Mouse (Mus musculus) myocyte (in vitro differentiated cells): ENCODE data around the gene Akap12.

ENCODE experiments used
- CEBPB ChIP-seq: IDR thresholded peaks from 2 replicates; pipeline ENCODE4 v1.6.1; 2011; ENCODE audit warnings: mild to moderate bottlenecking, moderate library complexity; ENCODE audit not compliant: poor library complexity, insufficient read depth, severe bottlenecking
- E2F4 ChIP-seq: IDR thresholded peaks from one replicate; pipeline ENCODE4 v1.6.1; 2011; ENCODE audit warnings: mild to moderate bottlenecking, control low read depth, moderate library complexity; ENCODE audit not compliant: insufficient read depth
- MAX ChIP-seq: IDR thresholded peaks from one replicate; pipeline ENCODE4 v1.6.1; 2011; ENCODE audit warnings: low read depth, mild to moderate bottlenecking, control low read depth
- MYOD1 ChIP-seq, 3 experiments: IDR thresholded peaks; one replicate each; pipeline ENCODE4 v1.6.1; 2011; ENCODE audit warnings: control low read depth in 2 of 3, low read depth in 2 of 3, mild to moderate bottlenecking in 2 of 3, moderate library complexity in 1 of 3; ENCODE audit not compliant: insufficient read length in 2 of 3, control insufficient read depth in 1 of 3
- MYOG ChIP-seq, 3 experiments: IDR thresholded peaks; one replicate each; pipeline ENCODE4 v1.6.1; 2011; ENCODE audit warnings: control low read depth in 2 of 3, low read depth in 2 of 3, mild to moderate bottlenecking in 2 of 3; ENCODE audit not compliant: insufficient read length in 2 of 3, control insufficient read depth in 1 of 3, insufficient read depth in 1 of 3
- POLR2A ChIP-seq: IDR thresholded peaks from one replicate; pipeline ENCODE4 v1.6.1; 2011; ENCODE audit warnings: low read depth, mild to moderate bottlenecking, control low read depth, moderate library complexity; ENCODE audit not compliant: insufficient read length
- POLR2AphosphoS2 ChIP-seq: IDR thresholded peaks from one replicate; pipeline ENCODE4 v1.6.1; 2011; ENCODE audit warnings: low read depth, control low read depth; ENCODE audit not compliant: insufficient read length
- REST ChIP-seq: IDR thresholded peaks from one replicate; pipeline ENCODE4 v1.6.1; 2011; ENCODE audit warnings: mild to moderate bottlenecking, control low read depth, moderate library complexity; ENCODE audit not compliant: insufficient read depth, insufficient read length
- TCF12 ChIP-seq: IDR thresholded peaks from one replicate; pipeline ENCODE4 v1.6.1; 2011; ENCODE audit warnings: mild to moderate bottlenecking, control low read depth; ENCODE audit not compliant: poor library complexity, insufficient read depth, severe bottlenecking
- USF1 ChIP-seq: IDR thresholded peaks from one replicate; pipeline ENCODE4 v1.6.1; 2011; ENCODE audit warnings: low read depth, mild to moderate bottlenecking, control low read depth, moderate library complexity

DNA sequence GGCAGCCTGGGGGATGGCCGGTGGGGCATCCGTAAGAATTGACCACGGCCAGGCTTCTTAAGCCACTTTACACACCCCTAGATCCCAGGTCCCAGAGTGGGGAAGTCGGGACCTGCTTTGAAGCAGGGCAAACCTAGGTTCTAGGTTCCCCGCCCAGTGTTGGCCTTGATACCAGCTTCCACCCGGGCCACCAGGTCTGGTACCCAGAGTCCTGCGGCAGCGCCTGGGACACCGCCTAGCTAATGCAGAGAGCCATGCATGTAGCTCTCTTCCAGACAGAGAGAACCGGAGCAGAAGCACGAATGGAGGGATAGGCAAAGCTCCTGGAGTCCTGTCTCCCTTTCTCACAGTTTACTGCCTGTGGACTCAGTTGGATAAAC is 741 bp downstream of the Akap12 start:
- TF ChIP-seq USF1 (no peak), MAX (no peak), TCF12 (no peak), POLR2A (no peak), MYOD1 (IDR thresholded peaks at IDR 0.05; ENCODE audit: control insufficient read depth in 1 of 3, insufficient read length in 2 of 3, low read depth in 2 of 3) (no peak), MYOG (IDR thresholded peaks at IDR 0.05; ENCODE audit: control insufficient read depth in 1 of 3, insufficient read depth in 1 of 3, insufficient read length in 2 of 3, low read depth in 2 of 3) (no peak), REST (no peak), E2F4 (no peak), CEBPB (no peak), POLR2AphosphoS2 (no peak)
